Mouse (Mus musculus) neural tube, embryonic 15.5 days (tissue): ENCODE results near the gene Cadps2. TPM values are rescaled to one million over a fixed set of nuclear protein-coding genes. Genes with fewer than 3 reads are reported as not detected.
A peak's percentile ranks its signal among the peaks of the same experiment; 100 is the strongest.

Experiments used
- ATAC-seq: fragments of 200-750 bp; cut with Nextera tagmentation; 2 replicates; pipeline ENCODE4 v1.8.0; 2017; ENCODE audit warnings: mild to moderate bottlenecking, moderate TSS enrichment, moderate library complexity; ENCODE audit not compliant: low FRiP score
- H3K27ac ChIP-seq: fragments of 300-500 bp; sonication (generic); replicated peaks from 2 replicates; pipeline ENCODE4 v1.5.1; 2015; ENCODE audit warnings: mild to moderate bottlenecking, inconsistent platforms
- H3K27me3 ChIP-seq: fragments of 300-500 bp; sonication (generic); replicated peaks from 2 replicates; pipeline ENCODE4 v1.6.1; 2015; ENCODE audit warnings: inconsistent platforms
- H3K36me3 ChIP-seq: fragments of 300-500 bp; sonication (generic); 2 replicates; pipeline ENCODE4 v1.6.1; 2015; ENCODE audit warnings: inconsistent platforms
- H3K4me1 ChIP-seq: fragments of 300-500 bp; sonication (generic); 2 replicates; pipeline ENCODE4 v1.6.1; 2015; ENCODE audit warnings: inconsistent platforms
- H3K4me2 ChIP-seq: fragments of 300-500 bp; sonication (generic); 2 replicates; pipeline ENCODE4 v1.6.1; 2015; ENCODE audit warnings: inconsistent platforms, mild to moderate bottlenecking, moderate library complexity
- H3K4me3 ChIP-seq: fragments of 300-500 bp; sonication (generic); replicated peaks from 2 replicates; pipeline ENCODE4 v1.5.1; 2015; ENCODE audit warnings: mild to moderate bottlenecking, inconsistent platforms
- H3K9ac ChIP-seq: fragments of 300-500 bp; sonication (generic); replicated peaks from 2 replicates; pipeline ENCODE4 v1.6.1; 2015; ENCODE audit warnings: mild to moderate bottlenecking, inconsistent platforms
- H3K9me3 ChIP-seq: fragments of 300-500 bp; sonication (generic); replicated peaks from 2 replicates; pipeline ENCODE4 v1.6.1; 2016; ENCODE audit warnings: inconsistent platforms
- WGBS: fragments of 180-500 bp; shearing (Covaris S2); methylation state at CpG from one replicate; pipeline ENCODE4 v1.1.7; 2015; ENCODE audit warnings: mixed read lengths; 5-methylcytosine and 5-hydroxymethylcytosine counted together
- polyA plus RNA-seq: library from polyadenylated mRNA; unstranded; fragments of >200 nt; fragmentation: Nextera tagmentation; extraction: Ambion mirVana; gene quantifications from 2 replicates; pipeline ENCODE4 v1.2.1, GENCODE M21; 2015

The Cadps2 gene
- polyA plus RNA-seq, 1 experiment from 2014 or later: 10.7 TPM

- Histone ChIP-seq H3K9me3 (no peaks in the 10 kb centered on the region), H3K4me1 (0 out of 2 replicates have a peak, but pooled peaks cover 3% of the 10 kb centered on the region), H3K27me3 (no peaks in the 10 kb centered on the region), H3K4me2 (no peak overlapping the region), H3K4me3 (no peak overlapping the region), H3K27ac (no peak overlapping the region), H3K9ac (no peak overlapping the region), H3K36me3 (no peaks in the 10 kb centered on the region)
- 52% methylated on average over 7 of the region's 7 CpGs for WGBS
- ATAC-seq: no peak
Measured at GRCm38 (mm10) chr6:23337411-23338063, 501.7 kb downstream of the Cadps2 start.

GRCm38 (mm10) chr6:23314945-23315344 is 524.3 kb downstream of the Cadps2 start:
- ATAC-seq: no peak
- H3K4me3 ChIP-seq: no peak overlapping the region
- H3K4me1 ChIP-seq: no peaks in the 10 kb centered on the region
- H3K27me3 ChIP-seq: no peaks in the 10 kb centered on the region
- no peaks in the 10 kb centered on the region for H3K9me3 ChIP-seq
- H3K9ac ChIP-seq: no peak overlapping the region
- H3K4me2 ChIP-seq: no peak overlapping the region
- no peak overlapping the region for H3K27ac ChIP-seq
- WGBS: 68% methylated on average over 8 of the region's 8 CpGs
- H3K36me3 ChIP-seq: no peaks in the 10 kb centered on the region

GRCm38 (mm10) chr6:23314291-23314690 is 524.9 kb downstream of the Cadps2 start:
- no peak for ATAC-seq

GRCm38 (mm10) chr6:23306046-23306445 is 533.2 kb downstream of the Cadps2 start:
- WGBS: 79% methylated on average over 6 of the region's 6 CpGs
- Histone ChIP-seq H3K9me3 (no peaks in the 10 kb centered on the region), H3K4me3 (no peak overlapping the region), H3K4me1 (no peaks in the 10 kb centered on the region), H3K4me2 (no peak overlapping the region), H3K27me3 (no peaks in the 10 kb centered on the region), H3K36me3 (no peaks in the 10 kb centered on the region), H3K9ac (no peak overlapping the region), H3K27ac (no peak overlapping the region)
- no peak for ATAC-seq

More at GRCm38 (mm10) chr6:23314291-23314690, 524.9 kb downstream of the Cadps2 start:
- H3K36me3 ChIP-seq: no peaks in the 10 kb centered on the region
- H3K4me2 ChIP-seq: no peak overlapping the region
- H3K27ac ChIP-seq: no peak overlapping the region
- no peaks in the 10 kb centered on the region for H3K9me3 ChIP-seq
- no peaks in the 10 kb centered on the region for H3K4me1 ChIP-seq
- no peaks in the 10 kb centered on the region for H3K27me3 ChIP-seq
- H3K4me3 ChIP-seq: no peak overlapping the region
- WGBS: 66% methylated on average over 5 of the region's 5 CpGs
- no peak overlapping the region for H3K9ac ChIP-seq

DNA sequence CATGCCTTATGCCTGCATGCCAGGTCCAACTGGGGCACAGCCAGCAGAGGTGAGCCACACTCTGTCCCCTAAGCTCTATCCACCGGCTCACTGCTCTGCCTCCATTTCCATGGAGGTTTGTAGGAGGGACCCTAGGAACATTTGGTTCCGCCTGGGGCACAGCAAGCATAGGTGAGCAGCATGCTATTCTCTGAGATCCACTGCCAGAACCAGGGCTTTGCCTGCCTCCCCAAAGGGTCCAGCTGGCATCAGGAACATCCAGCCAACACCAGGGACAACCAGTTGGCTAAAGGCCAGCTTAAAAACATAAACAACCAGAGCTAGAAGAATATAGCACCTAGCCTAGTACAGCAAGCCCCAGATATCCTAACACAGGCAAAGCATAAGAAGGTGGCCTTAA is 540.6 kb downstream of the Cadps2 start:
- Histone ChIP-seq H3K9me3 (no peaks in the 10 kb centered on the region), H3K4me3 (no peak overlapping the region), H3K4me2 (no peak overlapping the region), H3K27me3 (no peaks in the 10 kb centered on the region), H3K27ac (no peak overlapping the region), H3K9ac (no peak overlapping the region), H3K36me3 (no peaks in the 10 kb centered on the region), H3K4me1 (0 out of 2 replicates have a peak, but pooled peaks cover 4% of the 10 kb centered on the region)
- no peak for ATAC-seq
- 85% methylated on average over 2 of the region's 2 CpGs for WGBS

GRCm38 (mm10) chr6:23294685-23295084 is 544.5 kb downstream of the Cadps2 start:
- Histone ChIP-seq H3K27ac (no peak overlapping the region), H3K4me1 (0 out of 2 replicates have a peak, but pooled peaks cover 4% of the 10 kb centered on the region), H3K4me3 (no peak overlapping the region), H3K36me3 (no peaks in the 10 kb centered on the region), H3K9me3 (no peaks in the 10 kb centered on the region), H3K9ac (no peak overlapping the region), H3K27me3 (no peaks in the 10 kb centered on the region), H3K4me2 (no peak overlapping the region)
- 82% methylated on average over 4 of the region's 4 CpGs for WGBS
- peak; percentile 76 for ATAC-seq

DNA sequence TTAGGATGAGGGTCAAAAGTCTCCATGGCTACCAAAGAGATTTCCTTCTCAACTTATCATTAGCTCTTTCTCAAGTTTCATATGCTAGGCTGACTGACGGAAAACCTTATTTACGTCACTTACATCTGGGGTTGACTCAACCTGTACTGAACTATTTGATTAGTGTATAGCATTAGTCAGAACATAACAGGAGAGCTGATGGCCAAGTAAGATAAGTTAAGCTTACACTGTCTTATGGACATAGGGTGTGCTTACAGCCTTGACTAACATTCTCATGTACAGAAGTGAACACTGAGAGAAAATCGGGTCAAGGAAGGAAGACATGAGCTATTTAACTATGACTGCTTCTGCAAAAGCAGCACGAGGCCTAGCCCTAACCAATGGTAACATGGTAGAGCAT is 550.5 kb downstream of the Cadps2 start:
- Histone ChIP-seq H3K4me3 (no peak overlapping the region), H3K27me3 (peaks cover 3% of the 10 kb centered on the region; the same call in 1 of the 2 replicates), H3K4me1 (no peaks in the 10 kb centered on the region), H3K9me3 (no peaks in the 10 kb centered on the region), H3K36me3 (no peaks in the 10 kb centered on the region), H3K4me2 (no peak overlapping the region), H3K27ac (no peak overlapping the region), H3K9ac (no peak overlapping the region)
- no peak for ATAC-seq
- WGBS: 94% methylated on average over 4 of the region's 4 CpGs

DNA sequence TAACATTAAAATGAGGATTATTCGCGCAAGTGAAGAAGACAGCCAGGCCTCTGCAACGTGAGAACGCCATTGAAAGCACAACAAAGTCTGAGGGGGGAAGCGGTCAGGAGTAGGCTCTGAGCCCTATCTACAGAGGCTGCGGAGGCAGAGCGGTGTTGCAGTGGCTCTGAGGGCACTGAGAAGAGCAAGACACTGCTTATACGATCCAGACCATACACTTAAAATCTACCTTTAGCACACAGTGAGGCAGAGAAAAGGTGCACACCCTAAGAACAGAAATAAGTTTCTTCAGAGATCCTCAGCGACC is 557.8 kb downstream of the Cadps2 start:
- no peak overlapping the region for H3K4me3 ChIP-seq
- H3K27me3 ChIP-seq: peaks cover 22% of the 10 kb centered on the region
- 45% methylated on average over 9 of the region's 9 CpGs for WGBS
- no peak for ATAC-seq
- no peaks in the 10 kb centered on the region for H3K36me3 ChIP-seq
- H3K9me3 ChIP-seq: no peaks in the 10 kb centered on the region
- H3K27ac ChIP-seq: no peak overlapping the region
- H3K9ac ChIP-seq: no peak overlapping the region
- H3K4me1 ChIP-seq: no peaks in the 10 kb centered on the region
- H3K4me2 ChIP-seq: no peak overlapping the region

- 17% methylated on average over 15 of the region's 15 CpGs for WGBS
Measured at GRCm38 (mm10) chr6:23280811-23281513, 558.3 kb downstream of the Cadps2 start.

DNA sequence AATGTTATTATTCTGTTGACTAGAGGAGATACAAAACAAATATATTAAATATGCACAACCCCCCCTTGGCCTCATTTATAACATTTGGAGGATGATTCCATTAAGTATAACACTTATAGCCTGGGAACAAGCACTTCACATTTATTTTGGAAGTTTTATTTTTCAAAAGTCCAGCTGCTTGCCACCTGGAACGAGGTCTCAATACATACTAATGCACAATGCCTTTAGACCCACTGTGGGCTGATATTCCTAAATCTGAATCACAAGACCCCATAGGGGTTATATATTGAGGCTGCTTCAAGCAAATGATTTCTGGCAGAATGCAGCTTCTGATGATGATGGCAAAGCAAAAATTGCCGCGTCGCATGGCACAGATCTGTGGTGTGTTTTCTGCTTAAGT is 565.7 kb downstream of the Cadps2 start:
- no peak overlapping the region for H3K27ac ChIP-seq
- H3K9ac ChIP-seq: no peak overlapping the region
- no peaks in the 10 kb centered on the region for H3K36me3 ChIP-seq
- no peak overlapping the region for H3K4me2 ChIP-seq
- no peak for ATAC-seq
- H3K4me3 ChIP-seq: no peak overlapping the region
- H3K27me3 ChIP-seq: peaks cover 23% of the 10 kb centered on the region
- peaks cover 6% of the 10 kb centered on the region for H3K4me1 ChIP-seq
- 36% methylated on average over 4 of the region's 4 CpGs for WGBS
- no peaks in the 10 kb centered on the region for H3K9me3 ChIP-seq

More at GRCm38 (mm10) chr6:23280811-23281513, 558.3 kb downstream of the Cadps2 start:
- no peak overlapping the region for H3K4me3 ChIP-seq
- H3K9me3 ChIP-seq: no peaks in the 10 kb centered on the region
- no peak overlapping the region for H3K4me2 ChIP-seq
- no peak overlapping the region for H3K27ac ChIP-seq
- no peaks in the 10 kb centered on the region for H3K36me3 ChIP-seq
- H3K9ac ChIP-seq: no peak overlapping the region
- H3K27me3 ChIP-seq: peaks cover 22% of the 10 kb centered on the region
- ATAC-seq: peak; percentile 68
- H3K4me1 ChIP-seq: no peaks in the 10 kb centered on the region

DNA sequence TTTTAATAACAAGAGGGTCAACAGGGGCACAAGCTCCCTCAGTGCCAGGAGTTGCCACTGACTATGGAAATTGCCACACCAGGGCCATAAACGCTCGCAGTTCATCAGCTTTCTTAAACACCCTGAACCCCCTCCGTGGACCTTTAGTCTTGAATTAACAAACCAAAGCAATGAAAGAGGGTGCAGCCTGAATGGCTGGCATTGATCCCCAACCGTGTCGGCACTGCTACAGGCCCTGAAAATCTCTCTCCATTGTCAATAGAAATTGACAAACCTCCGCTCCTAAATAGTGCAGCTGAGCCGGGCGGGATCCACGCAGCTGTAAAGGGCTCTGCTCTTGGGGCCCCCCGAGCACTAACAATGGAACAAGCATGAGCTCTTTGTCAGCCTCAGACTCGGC is 566.2 kb downstream of the Cadps2 start:
- Histone ChIP-seq H3K4me1 (peaks cover 6% of the 10 kb centered on the region), H3K4me2 (peak overlapping the region; percentile 27; the same call in 1 of the 2 replicates), H3K9me3 (no peaks in the 10 kb centered on the region), H3K27me3 (peaks cover 24% of the 10 kb centered on the region), H3K27ac (no peak overlapping the region), H3K9ac (no peak overlapping the region), H3K36me3 (no peaks in the 10 kb centered on the region), H3K4me3 (no peak overlapping the region)
- ATAC-seq: no peak; the same call in 1 of the 2 replicates
- WGBS: 3% methylated on average over 11 of the region's 11 CpGs

GRCm38 (mm10) chr6:23272542-23272941 is 566.7 kb downstream of the Cadps2 start:
- no peak for ATAC-seq
- H3K4me1 ChIP-seq: peaks cover 6% of the 10 kb centered on the region
- H3K4me3 ChIP-seq: no peak overlapping the region
- H3K9ac ChIP-seq: no peak overlapping the region
- H3K9me3 ChIP-seq: no peaks in the 10 kb centered on the region
- no peak overlapping the region for H3K4me2 ChIP-seq
- peaks cover 29% of the 10 kb centered on the region for H3K27me3 ChIP-seq
- H3K36me3 ChIP-seq: no peaks in the 10 kb centered on the region
- 12% methylated on average over 7 of the region's 7 CpGs for WGBS
- no peak overlapping the region for H3K27ac ChIP-seq
